Mouse (Mus musculus) limb, embryonic 12.5 days (tissue): ENCODE data around the gene Ms4a3. TPM values are rescaled to one million over a fixed set of nuclear protein-coding genes. Genes with fewer than 3 reads are reported as not detected.

Source experiments
- ATAC-seq: fragments of 200-750 bp; cut with Nextera tagmentation; 2 replicates; pipeline ENCODE4 v1.8.0; 2017; ENCODE audit warnings: low read depth, moderate TSS enrichment; ENCODE audit not compliant: insufficient number of reproducible peaks, insufficient read depth, low FRiP score, low TSS enrichment
- H3K27ac ChIP-seq: fragments of 300-500 bp; sonication (generic); 2 replicates; pipeline ENCODE4 v1.5.1; 2016; ENCODE audit warnings: mild to moderate bottlenecking, moderate library complexity
- H3K27me3 ChIP-seq: fragments of 300-500 bp; sonication (generic); 2 replicates; pipeline ENCODE4 v1.6.1; 2016; ENCODE audit warnings: mild to moderate bottlenecking, moderate library complexity
- H3K36me3 ChIP-seq: fragments of 300-500 bp; sonication (generic); 2 replicates; pipeline ENCODE4 v1.6.1; 2016; ENCODE audit warnings: mild to moderate bottlenecking, moderate library complexity
- H3K4me1 ChIP-seq: fragments of 300-500 bp; sonication (generic); replicated peaks from 2 replicates; pipeline ENCODE4 v1.6.1; 2016
- H3K4me2 ChIP-seq: fragments of 300-500 bp; sonication (generic); 2 replicates; pipeline ENCODE4 v1.6.1; 2016; ENCODE audit warnings: mild to moderate bottlenecking, moderate library complexity
- H3K4me3 ChIP-seq: fragments of 300-500 bp; sonication (generic); replicated peaks from 2 replicates; pipeline ENCODE4 v1.5.1; 2016; ENCODE audit warnings: mild to moderate bottlenecking
- H3K9ac ChIP-seq: fragments of 300-500 bp; sonication (generic); replicated peaks from 2 replicates; pipeline ENCODE4 v1.6.1; 2016; ENCODE audit warnings: mild to moderate bottlenecking, moderate library complexity
- H3K9me3 ChIP-seq: fragments of 300-500 bp; sonication (generic); 2 replicates; pipeline ENCODE4 v1.6.1; 2016; ENCODE audit warnings: mild to moderate bottlenecking, moderate library complexity
- WGBS: fragments of 180-500 bp; shearing (Covaris S2); methylation state at CpG from one replicate; pipeline ENCODE4 v1.1.7; 2016; 5-methylcytosine and 5-hydroxymethylcytosine counted together
- polyA plus RNA-seq: library from polyadenylated mRNA; unstranded; fragments of >200 nt; fragmentation: Nextera tagmentation; extraction: Ambion mirVana; gene quantifications from 2 replicates; pipeline ENCODE4 v1.2.1, GENCODE M21; 2016

Ms4a3 gene
- polyA plus RNA-seq, 1 experiment from 2014 or later: not detected

GRCm38 (mm10) chr19:11589205-11589604, 51.4 kb downstream of the Ms4a3 start:
- Histone ChIP-seq H3K4me1 (no peaks in the 10 kb centered on the region), H3K9me3 (no peaks in the 10 kb centered on the region), H3K36me3 (no peaks in the 10 kb centered on the region), H3K27ac (no peak overlapping the region), H3K4me3 (no peak overlapping the region), H3K27me3 (no peaks in the 10 kb centered on the region), H3K4me2 (no peak overlapping the region), H3K9ac (no peak overlapping the region)
- 80% methylated on average over 4 of the region's 4 CpGs for WGBS
- no peak for ATAC-seq

Other genes with a start within 250 kb of the Ms4a3 start
- gene Ms4a4c, start 236.1 kb downstream of the Ms4a3 start, polyA plus RNA-seq: 0.22 TPM in 1 of 2 replicates, not detected in the other
- gene Ms4a4b, start 197.3 kb downstream of the Ms4a3 start, polyA plus RNA-seq: not detected in 2 replicates
- gene Ms4a6c, start 171.5 kb downstream of the Ms4a3 start, polyA plus RNA-seq: 1.8 and 2.5 TPM in 2 replicates
- not detected in 2 replicates for gene Gm8369, start 154.9 kb downstream of the Ms4a3 start, polyA plus RNA-seq
- 2.3 and 2.9 TPM in 2 replicates for gene Ms4a6b, start 124.3 kb downstream of the Ms4a3 start, polyA plus RNA-seq
- gene Ms4a4d, start 104.0 kb downstream of the Ms4a3 start, polyA plus RNA-seq: 0.63 and 0.73 TPM in 2 replicates
- 2.0 and 2.3 TPM in 2 replicates for gene Ms4a6d, start 36.0 kb downstream of the Ms4a3 start, polyA plus RNA-seq
- 0.61 TPM in 1 of 2 replicates, not detected in the other for gene Ms4a2, start 17.1 kb downstream of the Ms4a3 start, polyA plus RNA-seq
- not detected in 2 replicates for gene Oosp2, start 19.7 kb upstream of the Ms4a3 start, polyA plus RNA-seq
- gene Oosp1, start 50.3 kb upstream of the Ms4a3 start, polyA plus RNA-seq: 0.63 TPM in 1 of 2 replicates, not detected in the other
- gene Oosp3, start 56.2 kb upstream of the Ms4a3 start, polyA plus RNA-seq: not detected in 2 replicates
- not detected in 2 replicates for gene Gif, start 106.7 kb upstream of the Ms4a3 start, polyA plus RNA-seq
- gene Mrpl16, start 129.5 kb upstream of the Ms4a3 start, polyA plus RNA-seq: 45.5 and 45.6 TPM in 2 replicates
- gene Stx3, start 178.6 kb upstream of the Ms4a3 start, polyA plus RNA-seq: 5.1 and 5.8 TPM in 2 replicates
- gene Olfr1417, start 198.4 kb upstream of the Ms4a3 start, polyA plus RNA-seq: not detected in 2 replicates
- not detected in 2 replicates for gene Olfr1418, start 220.2 kb upstream of the Ms4a3 start, polyA plus RNA-seq
- not detected in 2 replicates for gene Olfr1419, start 234.3 kb upstream of the Ms4a3 start, polyA plus RNA-seq
- 0.15 TPM in 1 of 2 replicates, not detected in the other for gene Olfr1420, start 245.7 kb upstream of the Ms4a3 start, polyA plus RNA-seq